Mouse (Mus musculus): ENCODE data around the gene March9. TPM values are rescaled to one million over a fixed set of nuclear protein-coding genes. Genes with fewer than 3 reads are reported as not detected.
"Not testable (repeated sequence)": the region's sequence is repeated elsewhere in the genome, so short reads cannot be mapped to it uniquely, and the experiment has no call there.

Gene March9
- polyA plus RNA-seq, 1 experiment from 2014 or later, result 4.7 TPM

DNA sequence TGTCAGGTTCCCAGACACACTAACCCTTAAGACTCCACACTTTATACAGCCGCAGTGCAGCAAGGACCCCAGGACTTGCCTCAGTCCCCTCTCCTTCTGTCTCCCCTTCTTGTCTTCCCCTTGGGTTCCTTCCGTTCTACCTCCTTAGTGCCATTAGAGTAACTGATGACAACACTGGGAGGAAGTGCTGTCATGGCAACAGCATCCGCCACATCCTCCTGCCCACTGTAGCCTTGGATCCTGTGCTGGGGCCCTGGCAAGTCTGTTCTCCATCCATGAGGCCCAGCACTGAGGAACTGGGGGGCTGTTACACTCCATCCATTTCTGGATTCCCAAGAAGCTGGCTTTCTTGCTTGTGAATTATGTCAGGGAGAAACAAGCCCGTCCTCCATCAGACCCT, 16.1 kb upstream of the March9 start:
- peaks cover 35% of the 10 kb centered on the region for H3K27me3 ChIP-seq (ENCODE audit: control insufficient read depth, insufficient read depth, low read length)

DNA sequence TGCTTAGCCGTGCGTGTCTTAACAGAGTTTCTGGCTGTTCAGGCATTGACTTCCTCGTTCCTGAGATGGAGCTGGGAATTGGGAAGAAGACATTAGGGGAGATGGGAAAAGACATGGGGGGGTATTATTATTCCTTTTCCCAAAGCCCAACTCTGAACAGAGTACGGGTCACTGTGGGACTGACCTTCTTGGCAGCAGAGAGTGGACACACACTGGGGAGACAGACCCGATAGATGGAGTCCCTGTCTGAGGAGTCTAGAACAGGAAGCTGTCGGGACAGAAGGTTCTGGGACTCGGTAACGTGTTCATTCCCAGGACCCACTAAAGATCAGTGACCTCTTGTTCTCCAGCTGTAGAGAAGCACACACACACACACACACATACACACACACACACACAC, 15.7 kb upstream of the March9 start:
- no peak overlapping the region for H3K27ac ChIP-seq (ENCODE audit: low read depth, low read length)
- H3K4me2 ChIP-seq (ENCODE audit: low read depth), result no peak overlapping the region
- peaks cover 19% of the 10 kb centered on the region for H3K4me1 ChIP-seq (ENCODE audit: control insufficient read depth, insufficient read depth, low read length)
- no peak for ATAC-seq (ENCODE audit: insufficient read depth, low FRiP score, low TSS enrichment)
- H3K9me3 ChIP-seq (ENCODE audit: control insufficient read depth, low read length), result no peaks in the 10 kb centered on the region
- H3K9ac ChIP-seq (ENCODE audit: low read length), result no peak overlapping the region
- no peak overlapping the region for H3K4me3 ChIP-seq (ENCODE audit: low read depth, low read length)
- H3K27me3 ChIP-seq (ENCODE audit: control insufficient read depth, insufficient read depth, low read length), result peaks cover 31% of the 10 kb centered on the region
- 77% methylated on average over 8 of the region's 8 CpGs for WGBS
- DNase-seq (ENCODE audit: low spot score), result no peak
- H3K36me3 ChIP-seq (ENCODE audit: control insufficient read depth, insufficient read depth, low read length), result no peaks in the 10 kb centered on the region

More for the DNA sequence above, 16.1 kb upstream of the March9 start:
- Histone ChIP-seq H3K9me3 (ENCODE audit: control insufficient read depth, low read length) (no peaks in the 10 kb centered on the region), H3K27ac (ENCODE audit: low read depth, low read length) (no peak overlapping the region), H3K9ac (ENCODE audit: low read length) (no peak overlapping the region), H3K36me3 (ENCODE audit: control insufficient read depth, insufficient read depth, low read length) (no peaks in the 10 kb centered on the region), H3K4me2 (ENCODE audit: low read depth) (no peak overlapping the region), H3K4me1 (ENCODE audit: control insufficient read depth, insufficient read depth, low read length) (peaks cover 20% of the 10 kb centered on the region), H3K4me3 (ENCODE audit: low read depth, low read length) (no peak overlapping the region)
- ATAC-seq (ENCODE audit: insufficient read depth, low FRiP score, low TSS enrichment), result no peak
- DNase-seq (ENCODE audit: low spot score), result no peak
- 38% methylated on average over 4 of the region's 4 CpGs for WGBS

DNA sequence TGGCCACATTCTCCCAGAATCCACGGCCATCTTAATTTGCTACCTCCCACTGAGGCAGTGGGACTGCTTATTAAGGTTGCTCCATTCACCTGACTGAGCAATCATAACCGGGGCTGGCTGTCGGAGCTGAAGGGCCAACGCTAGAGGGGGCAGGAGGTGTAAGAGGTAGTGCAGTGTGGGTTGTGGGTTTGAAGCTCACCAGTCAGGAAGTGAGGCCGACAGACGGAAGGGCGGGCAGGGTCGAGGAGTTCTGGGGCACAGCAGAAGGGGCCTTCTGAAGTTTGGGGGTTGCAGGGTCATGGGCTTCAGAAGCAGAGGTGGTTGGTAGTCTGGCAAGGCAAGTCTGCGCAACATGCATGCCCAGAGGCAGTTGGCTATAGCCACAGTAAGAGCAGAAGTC, 15.1 kb upstream of the March9 start, which contains the start of gene Agap2:
Agap2 (plus strand) TSS at position 205 of the 400 bp plus-strand sequence.
- DNase-seq (ENCODE audit: low spot score) (no peak), ATAC-seq (ENCODE audit: insufficient read depth, low FRiP score, low TSS enrichment) (no peak)
- WGBS, result 64% methylated on average over 9 of the region's 9 CpGs
- Histone ChIP-seq H3K27me3 (ENCODE audit: control insufficient read depth, insufficient read depth, low read length) (peaks cover 25% of the 10 kb centered on the region), H3K4me2 (ENCODE audit: low read depth) (no peak within 1 kb of the TSS), H3K9me3 (ENCODE audit: control insufficient read depth, low read length) (no peaks in the 10 kb centered on the region), H3K36me3 (ENCODE audit: control insufficient read depth, insufficient read depth, low read length) (no peaks in the 10 kb centered on the region), H3K27ac (ENCODE audit: low read depth, low read length) (no peak within 1 kb of the TSS), H3K4me1 (ENCODE audit: control insufficient read depth, insufficient read depth, low read length) (peaks cover 18% of the 10 kb centered on the region), H3K9ac (ENCODE audit: low read length) (no peak within 1 kb of the TSS), H3K4me3 (ENCODE audit: low read depth, low read length) (no peak within 1 kb of the TSS)

DNA sequence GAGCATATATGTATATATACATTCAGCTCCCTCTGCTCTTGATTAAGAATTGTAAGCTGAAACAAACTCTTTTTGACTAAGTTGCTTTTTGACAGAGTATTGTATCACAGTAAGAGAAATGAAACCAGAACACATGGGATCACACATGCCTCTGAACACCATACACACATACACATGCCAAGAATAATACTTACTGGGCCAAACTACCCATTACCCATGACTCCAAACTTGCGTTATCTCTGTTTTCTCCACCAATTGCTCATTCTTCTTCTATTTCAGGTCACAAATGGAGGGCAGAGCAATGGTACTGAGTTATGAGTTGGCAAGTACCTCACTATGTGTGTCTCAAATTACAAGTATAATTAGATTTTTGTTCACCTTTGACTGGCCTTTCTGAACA, 14.0 kb upstream of the March9 start:
- 90% methylated on average over 1 of the region's 1 CpGs for WGBS
- Histone ChIP-seq H3K9me3 (ENCODE audit: control insufficient read depth, low read length) (no peaks in the 10 kb centered on the region), H3K36me3 (ENCODE audit: control insufficient read depth, insufficient read depth, low read length) (no peaks in the 10 kb centered on the region), H3K4me3 (ENCODE audit: low read depth, low read length) (no peak overlapping the region), H3K27ac (ENCODE audit: low read depth, low read length) (no peak overlapping the region), H3K27me3 (ENCODE audit: control insufficient read depth, insufficient read depth, low read length) (peaks cover 14% of the 10 kb centered on the region), H3K4me2 (ENCODE audit: low read depth) (no peak overlapping the region), H3K4me1 (ENCODE audit: control insufficient read depth, insufficient read depth, low read length) (peaks cover 10% of the 10 kb centered on the region), H3K9ac (ENCODE audit: low read length) (no peak overlapping the region)
- DNase-seq (ENCODE audit: low spot score), result no peak
- ATAC-seq (ENCODE audit: insufficient read depth, low FRiP score, low TSS enrichment), result no peak

DNA sequence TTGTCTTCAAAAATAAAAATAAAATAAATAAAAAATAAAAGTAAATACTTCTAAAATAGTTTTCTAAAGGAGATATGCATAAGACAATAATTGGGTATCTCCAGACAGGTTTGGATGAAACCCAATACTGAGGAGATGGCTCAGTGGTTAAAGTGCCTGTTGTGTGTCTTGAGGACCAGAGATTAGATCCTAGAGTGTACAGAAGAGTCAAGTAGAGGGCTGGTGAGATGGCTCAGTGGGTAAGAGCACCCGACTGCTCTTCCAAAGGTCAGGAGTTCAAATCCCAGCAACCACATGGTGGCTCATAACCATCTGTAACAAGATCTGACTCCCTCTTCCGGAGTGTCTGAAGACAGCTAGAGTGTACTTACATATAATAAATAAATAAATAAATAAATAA, 13.0 kb upstream of the March9 start:
- 78% methylated on average over 2 of the region's 2 CpGs for WGBS
- H3K4me1 ChIP-seq (ENCODE audit: control insufficient read depth, insufficient read depth, low read length), result peaks cover 18% of the 10 kb centered on the region
- not testable (repeated sequence) for H3K9me3 ChIP-seq (ENCODE audit: control insufficient read depth, low read length)

DNA sequence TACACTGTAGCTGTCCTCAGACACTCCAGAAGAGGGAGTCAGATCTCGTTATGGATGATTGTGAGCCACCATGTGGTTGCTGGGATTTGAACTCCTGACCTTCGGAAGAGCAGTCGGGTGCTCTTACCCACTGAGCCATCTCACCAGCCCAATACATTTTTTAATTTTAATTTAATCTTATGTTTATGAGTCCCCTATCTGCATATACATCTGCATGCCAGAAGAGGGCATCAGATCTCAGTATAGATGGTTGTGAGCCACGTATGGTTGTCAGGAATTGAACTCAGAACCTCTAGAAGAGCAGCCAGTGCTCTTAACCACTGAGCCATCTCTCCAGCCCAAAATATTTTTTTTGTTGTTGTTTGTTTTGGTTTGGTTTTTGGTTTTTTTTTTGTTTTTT, 12.3 kb upstream of the March9 start:
- peaks cover 11% of the 10 kb centered on the region for H3K36me3 ChIP-seq (ENCODE audit: control insufficient read depth, insufficient read depth, low read length)
- H3K27me3 ChIP-seq (ENCODE audit: control insufficient read depth, insufficient read depth, low read length); DNase-seq (ENCODE audit: low spot score); ATAC-seq (ENCODE audit: insufficient read depth, low FRiP score, low TSS enrichment); H3K27ac ChIP-seq (ENCODE audit: low read depth, low read length); H3K9ac ChIP-seq (ENCODE audit: low read length); H3K4me3 ChIP-seq (ENCODE audit: low read depth, low read length); H3K9me3 ChIP-seq (ENCODE audit: control insufficient read depth, low read length); H3K4me2 ChIP-seq (ENCODE audit: low read depth): not testable (repeated sequence)
- WGBS, result 85% methylated on average over 4 of the region's 4 CpGs
- peaks cover 16% of the 10 kb centered on the region; the same call in 1 of the 2 replicates for H3K4me1 ChIP-seq (ENCODE audit: control insufficient read depth, insufficient read depth, low read length)

More for the DNA sequence above, 13.0 kb upstream of the March9 start:
- H3K27ac ChIP-seq (ENCODE audit: low read depth, low read length); DNase-seq (ENCODE audit: low spot score); H3K4me3 ChIP-seq (ENCODE audit: low read depth, low read length); H3K27me3 ChIP-seq (ENCODE audit: control insufficient read depth, insufficient read depth, low read length); H3K9ac ChIP-seq (ENCODE audit: low read length); ATAC-seq (ENCODE audit: insufficient read depth, low FRiP score, low TSS enrichment); H3K4me2 ChIP-seq (ENCODE audit: low read depth); H3K36me3 ChIP-seq (ENCODE audit: control insufficient read depth, insufficient read depth, low read length): not testable (repeated sequence)

DNA sequence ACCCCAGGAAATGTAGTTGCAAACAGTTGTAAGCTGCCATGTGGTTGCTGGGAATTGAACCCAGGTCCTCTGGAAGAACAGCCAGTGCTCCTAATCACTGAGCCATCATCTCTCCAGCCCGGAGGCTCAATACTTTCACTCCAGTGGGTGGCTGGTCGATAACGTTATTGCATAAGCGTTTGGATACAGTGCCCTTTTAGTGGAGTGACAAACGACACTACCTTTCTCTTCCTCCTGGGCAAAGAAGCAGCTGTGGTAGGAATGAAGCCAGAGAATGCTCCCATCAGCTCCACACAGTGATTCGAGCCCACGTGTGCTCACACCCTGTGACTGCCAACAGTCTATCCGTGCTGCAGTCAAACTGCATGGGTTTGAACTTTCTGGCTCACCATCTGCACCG, 11.2 kb upstream of the March9 start:
- WGBS, result 78% methylated on average over 9 of the region's 9 CpGs
- Histone ChIP-seq H3K27ac (ENCODE audit: low read depth, low read length) (no peak overlapping the region), H3K4me3 (ENCODE audit: low read depth, low read length) (peak overlapping the region; percentile 63), H3K36me3 (ENCODE audit: control insufficient read depth, insufficient read depth, low read length) (peaks cover 21% of the 10 kb centered on the region), H3K4me2 (ENCODE audit: low read depth) (peak overlapping the region; percentile 88), H3K9ac (ENCODE audit: low read length) (no peak overlapping the region; the same call in 1 of the 2 replicates), H3K4me1 (ENCODE audit: control insufficient read depth, insufficient read depth, low read length) (peaks cover 16% of the 10 kb centered on the region; the same call in 1 of the 2 replicates), H3K27me3 (ENCODE audit: control insufficient read depth, insufficient read depth, low read length) (no peaks in the 10 kb centered on the region), H3K9me3 (ENCODE audit: control insufficient read depth, low read length) (no peaks in the 10 kb centered on the region)
- no peak for ATAC-seq (ENCODE audit: insufficient read depth, low FRiP score, low TSS enrichment)
- DNase-seq (ENCODE audit: low spot score), result no peak

DNA sequence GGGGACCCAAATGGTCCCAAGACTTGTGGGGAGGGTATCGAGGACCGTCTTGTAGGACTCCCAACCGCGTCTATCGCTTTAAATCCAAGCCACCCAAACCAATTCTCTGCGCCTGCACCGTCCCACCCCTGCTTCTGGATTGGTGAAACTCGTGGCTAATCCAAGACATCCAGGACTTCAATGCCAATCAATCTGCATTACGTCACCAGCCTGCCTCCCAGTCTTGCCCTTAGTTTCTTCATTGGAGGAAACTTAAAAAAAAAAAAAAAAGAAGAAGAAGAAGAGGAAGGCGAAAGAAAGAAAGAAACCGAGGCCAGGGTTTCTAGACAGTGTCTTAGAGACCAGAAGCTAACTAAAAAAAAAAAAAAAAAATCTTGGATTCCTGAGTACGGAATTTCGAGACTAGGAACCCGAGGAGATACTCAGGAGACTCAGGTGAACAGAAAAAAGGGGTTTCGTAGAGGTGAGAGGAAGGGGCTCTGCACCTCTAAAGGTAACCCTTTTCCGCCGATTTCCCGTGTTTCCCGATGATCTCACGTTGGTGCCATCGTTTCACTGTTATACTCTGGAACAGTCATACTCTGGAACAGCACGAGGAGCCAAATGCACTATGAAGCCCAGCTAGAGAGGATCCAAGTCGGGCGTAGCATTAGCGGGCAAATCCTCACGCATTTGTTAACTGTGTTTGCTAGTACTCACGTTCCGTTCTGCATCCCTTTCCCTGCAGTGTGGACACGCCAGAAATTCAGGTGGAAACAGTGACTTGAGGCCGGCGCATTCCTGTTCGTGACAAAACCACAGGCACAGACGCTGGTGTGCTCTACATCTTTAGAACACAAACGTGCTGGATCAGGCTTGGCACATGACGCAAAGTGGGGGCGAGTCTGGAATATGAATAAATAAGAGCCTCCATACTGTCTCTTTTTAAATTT, 10.5 kb upstream of the March9 start, which contains the start of gene Tspan31:
Tspan31 (minus strand) TSS at position 75 of the 932 bp plus-strand sequence.
- peak within 1 kb of the TSS; percentile 63 for H3K4me3 ChIP-seq (ENCODE audit: low read depth, low read length)
- peak within 1 kb of the TSS; percentile 63 for H3K27ac ChIP-seq (ENCODE audit: low read depth, low read length)
- peaks cover 16% of the 10 kb centered on the region; the same call in 1 of the 2 replicates for H3K4me1 ChIP-seq (ENCODE audit: control insufficient read depth, insufficient read depth, low read length)
- DNase-seq (ENCODE audit: low spot score) (peak; percentile 91), ATAC-seq (ENCODE audit: insufficient read depth, low FRiP score, low TSS enrichment) (peak; percentile 86)
- 2% methylated on average over 36 of the region's 36 CpGs for WGBS
- H3K4me2 ChIP-seq (ENCODE audit: low read depth), result peak within 1 kb of the TSS; percentile 88
- no peaks in the 10 kb centered on the region for H3K27me3 ChIP-seq (ENCODE audit: control insufficient read depth, insufficient read depth, low read length)
- peaks cover 28% of the 10 kb centered on the region for H3K36me3 ChIP-seq (ENCODE audit: control insufficient read depth, insufficient read depth, low read length)
- H3K9ac ChIP-seq (ENCODE audit: low read length), result peak within 1 kb of the TSS; percentile 77
- no peaks in the 10 kb centered on the region for H3K9me3 ChIP-seq (ENCODE audit: control insufficient read depth, low read length)

Data from neural tube, embryonic 11.5 days (tissue).